Mouse (Mus musculus) heart, embryonic 14.5 days (tissue): ENCODE data around the gene 2310034G01Rik. TPM values are rescaled to one million over a fixed set of nuclear protein-coding genes. Genes with fewer than 3 reads are reported as not detected.

Experiments used
- ATAC-seq: fragments of 200-750 bp; cut with Nextera tagmentation; 2 replicates; pipeline ENCODE4 v1.8.0; 2017; ENCODE audit warnings: low read depth, moderate TSS enrichment; ENCODE audit not compliant: insufficient number of reproducible peaks, insufficient read depth, low FRiP score
- H3K27ac ChIP-seq, 2 experiments: fragments of 200-500 bp in 1 of 2; fragments of 300-500 bp in 1 of 2; sonication (generic) in 1 of 2; replicated peaks in 1 of 2; 2 replicates each; pipeline ENCODE4 v1.5.1; 2012 to 2014; ENCODE audit warnings: low read depth in 2 of 2, low read length in 2 of 2, control low read depth in 1 of 2, mild to moderate bottlenecking in 1 of 2, mixed read lengths in 1 of 2; ENCODE audit not compliant: control insufficient read depth in 1 of 2, insufficient read depth in 1 of 2
- H3K27me3 ChIP-seq: fragments of 300-500 bp; sonication (generic); 2 replicates; pipeline ENCODE4 v1.6.1; 2014; ENCODE audit warnings: mild to moderate bottlenecking, low read length, control low read depth; ENCODE audit not compliant: control insufficient read depth, insufficient read depth
- H3K36me3 ChIP-seq: fragments of 300-500 bp; sonication (generic); 2 replicates; pipeline ENCODE4 v1.6.1; 2014; ENCODE audit warnings: mild to moderate bottlenecking, control low read depth, low read length, mixed read lengths; ENCODE audit not compliant: control insufficient read depth, insufficient read depth
- H3K4me1 ChIP-seq, 2 experiments: fragments of 200-500 bp in 1 of 2; fragments of 300-500 bp in 1 of 2; sonication (generic) in 1 of 2; 2 replicates each; pipeline ENCODE4 v1.6.1; 2012 to 2014; ENCODE audit warnings: low read length in 2 of 2, control low read depth in 1 of 2, mixed read lengths in 1 of 2; ENCODE audit not compliant: control insufficient read depth in 2 of 2, insufficient read depth in 2 of 2
- H3K4me2 ChIP-seq: fragments of 300-500 bp; sonication (generic); 2 replicates; pipeline ENCODE4 v1.6.1; 2014; ENCODE audit warnings: mild to moderate bottlenecking, low read length
- H3K4me3 ChIP-seq, 2 experiments: fragments of 200-500 bp in 1 of 2; fragments of 300-500 bp in 1 of 2; sonication (generic) in 1 of 2; 2 replicates each; pipeline ENCODE4 v1.5.1; 2012 to 2014; ENCODE audit warnings: low read length in 2 of 2, mild to moderate bottlenecking in 2 of 2, control low read depth in 1 of 2, low read depth in 1 of 2, moderate library complexity in 1 of 2; ENCODE audit not compliant: control insufficient read depth in 1 of 2, insufficient read depth in 1 of 2
- H3K9ac ChIP-seq: fragments of 300-500 bp; sonication (generic); 2 replicates; pipeline ENCODE4 v1.6.1; 2014; ENCODE audit warnings: mild to moderate bottlenecking, low read length
- H3K9me3 ChIP-seq: fragments of 300-500 bp; sonication (generic); 2 replicates; pipeline ENCODE4 v1.6.1; 2016; ENCODE audit warnings: low read length, control low read depth; ENCODE audit not compliant: control insufficient read depth
- WGBS: fragments of 180-500 bp; shearing (Covaris S2); extraction: QIAGEN DNeasy Blood & Tissue Kit; methylation state at CpG from one replicate; pipeline ENCODE4 v1.1.7; 2014; 5-methylcytosine and 5-hydroxymethylcytosine counted together
- polyA plus RNA-seq: library from polyadenylated mRNA; unstranded; fragments of >200 nt; fragmentation: Nextera tagmentation; extraction: Ambion mirVana; gene quantifications from 2 replicates; pipeline ENCODE4 v1.2.1, GENCODE M21; 2014

Gene 2310034G01Rik
- polyA plus RNA-seq, 1 experiment from 2014 or later = 1.8 TPM

- peak overlapping the region; percentile 81 for H3K4me2 ChIP-seq
- peaks cover 15 to 34% of the 10 kb centered on the region in 2 experiments for H3K4me1 ChIP-seq
- peaks cover 75% of the 10 kb centered on the region for H3K27me3 ChIP-seq
- H3K27ac ChIP-seq = peak overlapping the region in 1 of 2 experiments; percentile 36; a peak in 1 of 4 replicates
- 42% methylated on average over 12 of the region's 12 CpGs for WGBS
- H3K36me3 ChIP-seq = peaks cover 16% of the 10 kb centered on the region
- no peak overlapping the region for H3K9ac ChIP-seq
- peak overlapping the region in 1 of 2 experiments; percentile 52; a peak in 1 of 4 replicates for H3K4me3 ChIP-seq
- no peak for ATAC-seq
- no peaks in the 10 kb centered on the region for H3K9me3 ChIP-seq
Observed at GRCm38 (mm10) chr19:46315752-46316610, 34.1 kb downstream of the 2310034G01Rik start.

- WGBS = 25% methylated on average over 14 of the region's 14 CpGs
- H3K27ac ChIP-seq = 0 out of 4 replicates have a peak overlapping the region, but pooled peaks of 1 of the 2 experiments have one; percentile 8
- H3K4me1 ChIP-seq = peaks cover 15 to 34% of the 10 kb centered on the region in 2 experiments
- no peak overlapping the region for H3K4me2 ChIP-seq
- H3K4me3 ChIP-seq = no peak overlapping the region
- ATAC-seq = no peak
- H3K9me3 ChIP-seq = no peaks in the 10 kb centered on the region
- no peak overlapping the region for H3K9ac ChIP-seq
- H3K36me3 ChIP-seq = peaks cover 24% of the 10 kb centered on the region
- peaks cover 66% of the 10 kb centered on the region for H3K27me3 ChIP-seq
Observed at GRCm38 (mm10) chr19:46314872-46315742, 35.0 kb downstream of the 2310034G01Rik start.

DNA sequence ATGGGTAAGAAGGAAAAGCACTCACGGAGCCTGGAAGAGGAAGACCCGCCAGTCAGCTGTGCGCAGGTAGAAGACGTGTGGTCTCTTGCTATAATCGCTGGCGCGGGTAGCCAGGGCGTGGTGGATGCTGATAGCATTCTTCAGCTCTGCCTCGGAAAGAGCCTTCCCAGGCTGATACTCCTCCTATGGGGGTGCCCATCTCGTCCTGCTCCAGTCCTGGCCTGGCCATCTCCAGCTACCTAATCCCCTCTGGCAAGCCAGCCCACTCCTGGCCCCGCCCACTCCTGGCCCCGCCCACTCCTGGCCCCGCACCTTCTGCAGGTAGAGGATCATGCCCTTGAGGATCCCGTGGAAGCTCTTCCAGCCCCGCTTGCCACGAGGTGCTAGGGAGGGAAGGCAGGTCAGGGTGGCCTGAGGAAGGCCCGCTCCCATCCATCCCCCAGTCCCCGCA is 35.9 kb downstream of the 2310034G01Rik start:
- peaks cover 15 to 32% of the 10 kb centered on the region in 2 experiments for H3K4me1 ChIP-seq
- H3K27ac ChIP-seq = no peak overlapping the region
- no peak for ATAC-seq
- H3K4me3 ChIP-seq = no peak overlapping the region
- no peaks in the 10 kb centered on the region for H3K9me3 ChIP-seq
- 17% methylated on average over 18 of the region's 18 CpGs for WGBS
- peaks cover 31% of the 10 kb centered on the region for H3K36me3 ChIP-seq
- peaks cover 57% of the 10 kb centered on the region for H3K27me3 ChIP-seq
- no peak overlapping the region for H3K4me2 ChIP-seq
- no peak overlapping the region for H3K9ac ChIP-seq

DNA sequence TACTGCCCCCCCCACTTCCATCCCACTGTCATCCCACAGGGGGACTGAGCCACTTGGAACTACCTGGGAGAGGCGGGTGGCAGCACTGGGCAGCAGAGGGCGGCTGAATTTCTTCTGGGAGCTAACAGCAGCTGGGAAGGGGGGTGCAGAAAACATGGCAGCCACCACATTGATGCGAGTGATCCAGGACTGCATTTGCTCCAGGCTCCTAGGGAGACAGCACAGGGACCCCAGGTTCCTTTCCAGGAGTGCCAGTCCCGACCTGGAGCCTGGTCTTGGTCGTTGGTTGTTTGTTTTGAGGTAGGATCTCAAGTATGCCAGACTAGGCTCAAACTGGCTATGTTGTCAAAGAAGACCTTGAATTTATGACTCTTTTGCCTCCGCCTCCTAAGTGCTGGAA is 36.5 kb downstream of the 2310034G01Rik start:
- peaks cover 51% of the 10 kb centered on the region for H3K27me3 ChIP-seq

GRCm38 (mm10) chr19:46313116-46313515 is 37.0 kb downstream of the 2310034G01Rik start:
- Histone ChIP-seq H3K9ac (no peak overlapping the region), H3K9me3 (no peaks in the 10 kb centered on the region), H3K27ac (no peak overlapping the region), H3K4me2 (no peak overlapping the region), H3K27me3 (peaks cover 48% of the 10 kb centered on the region), H3K4me3 (no peak overlapping the region), H3K36me3 (peaks cover 34% of the 10 kb centered on the region), H3K4me1 (peaks cover 15 to 35% of the 10 kb centered on the region in 2 experiments)
- ATAC-seq = no peak
- 75% methylated on average over 9 of the region's 9 CpGs for WGBS

More for the DNA sequence above, 36.5 kb downstream of the 2310034G01Rik start:
- Histone ChIP-seq H3K9me3 (no peaks in the 10 kb centered on the region), H3K9ac (no peak overlapping the region), H3K4me1 (peaks cover 15 to 34% of the 10 kb centered on the region in 2 experiments), H3K4me2 (no peak overlapping the region), H3K27ac (no peak overlapping the region), H3K4me3 (no peak overlapping the region), H3K36me3 (peaks cover 31% of the 10 kb centered on the region)
- 73% methylated on average over 6 of the region's 6 CpGs for WGBS
- ATAC-seq = no peak

GRCm38 (mm10) chr19:46312566-46312965 is 37.5 kb downstream of the 2310034G01Rik start:
- H3K27me3 ChIP-seq = peaks cover 48% of the 10 kb centered on the region

DNA sequence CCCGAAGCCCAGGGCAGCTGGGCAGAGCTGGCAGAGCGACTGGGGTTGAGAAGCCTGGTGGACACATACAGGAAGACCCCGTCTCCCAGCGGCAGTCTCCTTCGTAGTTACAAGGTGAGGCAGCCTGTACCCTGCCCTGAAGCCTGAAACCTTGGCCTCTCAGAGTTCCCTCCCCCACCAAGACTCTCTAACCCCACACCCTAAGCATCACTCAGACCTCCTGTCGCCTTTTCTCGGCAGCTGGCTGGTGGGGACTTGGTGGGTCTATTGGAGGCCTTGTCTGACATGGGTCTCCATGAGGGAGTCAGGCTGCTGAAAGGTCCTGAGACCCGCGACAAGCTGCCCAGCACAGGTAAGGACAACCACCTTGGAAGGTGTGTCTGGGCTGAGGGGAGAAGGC is 38.8 kb downstream of the 2310034G01Rik start:
- peaks cover 15 to 24% of the 10 kb centered on the region in 2 experiments for H3K4me1 ChIP-seq
- no peak overlapping the region for H3K4me2 ChIP-seq
- H3K27ac ChIP-seq = no peak overlapping the region
- peaks cover 45% of the 10 kb centered on the region for H3K27me3 ChIP-seq
- WGBS = 89% methylated on average over 9 of the region's 9 CpGs
- no peak overlapping the region for H3K9ac ChIP-seq
- no peak for ATAC-seq
- H3K9me3 ChIP-seq = no peaks in the 10 kb centered on the region
- no peak overlapping the region for H3K4me3 ChIP-seq
- H3K36me3 ChIP-seq = peaks cover 43% of the 10 kb centered on the region

More at GRCm38 (mm10) chr19:46312566-46312965, 37.5 kb downstream of the 2310034G01Rik start:
- no peak for ATAC-seq
- Histone ChIP-seq H3K4me1 (peaks cover 15 to 30% of the 10 kb centered on the region in 2 experiments), H3K27ac (no peak overlapping the region), H3K9ac (no peak overlapping the region), H3K4me2 (no peak overlapping the region), H3K4me3 (no peak overlapping the region), H3K36me3 (peaks cover 39% of the 10 kb centered on the region), H3K9me3 (no peaks in the 10 kb centered on the region)
- 93% methylated on average over 21 of the region's 21 CpGs for WGBS
